Mouse (Mus musculus) embryonic facial prominence, embryonic 15.5 days (tissue): ENCODE results near the gene Cntrl. TPM values are rescaled to one million over a fixed set of nuclear protein-coding genes. Genes with fewer than 3 reads are reported as not detected.

Experiments used
- ATAC-seq: fragments of 200-750 bp; cut with Nextera tagmentation; 2 replicates; pipeline ENCODE4 v1.8.0; 2017; ENCODE audit warnings: low read depth, moderate TSS enrichment; ENCODE audit not compliant: insufficient number of reproducible peaks, low FRiP score, low TSS enrichment
- H3K27ac ChIP-seq: fragments of 300-500 bp; sonication (generic); replicated peaks from 2 replicates; pipeline ENCODE4 v1.5.1; 2015; ENCODE audit warnings: mild to moderate bottlenecking, inconsistent platforms
- H3K27me3 ChIP-seq: fragments of 300-500 bp; sonication (generic); 2 replicates; pipeline ENCODE4 v1.6.1; 2015; ENCODE audit warnings: inconsistent platforms
- H3K36me3 ChIP-seq: fragments of 300-500 bp; sonication (generic); 2 replicates; pipeline ENCODE4 v1.6.1; 2015; ENCODE audit warnings: mild to moderate bottlenecking, inconsistent platforms
- H3K4me1 ChIP-seq: fragments of 300-500 bp; sonication (generic); 2 replicates; pipeline ENCODE4 v1.6.1; 2015; ENCODE audit warnings: inconsistent platforms
- H3K4me2 ChIP-seq: fragments of 300-500 bp; sonication (generic); replicated peaks from 2 replicates; pipeline ENCODE4 v1.6.1; 2015; ENCODE audit warnings: mild to moderate bottlenecking, inconsistent platforms
- H3K4me3 ChIP-seq: fragments of 300-500 bp; sonication (generic); replicated peaks from 2 replicates; pipeline ENCODE4 v1.5.1; 2015; ENCODE audit warnings: mild to moderate bottlenecking, inconsistent platforms
- H3K9ac ChIP-seq: fragments of 300-500 bp; sonication (generic); 2 replicates; pipeline ENCODE4 v1.6.1; 2015; ENCODE audit warnings: inconsistent platforms
- H3K9me3 ChIP-seq: fragments of 300-500 bp; sonication (generic); replicated peaks from 2 replicates; pipeline ENCODE4 v1.6.1; 2016; ENCODE audit warnings: inconsistent platforms
- WGBS: fragments of 180-500 bp; shearing (Covaris S2); methylation state at CpG from one replicate; pipeline ENCODE4 v1.1.7; 2015; 5-methylcytosine and 5-hydroxymethylcytosine counted together
- polyA plus RNA-seq: library from polyadenylated mRNA; unstranded; fragments of >200 nt; fragmentation: Nextera tagmentation; extraction: Ambion mirVana; gene quantifications from 2 replicates; pipeline ENCODE4 v1.2.1, GENCODE M21; 2015

Cntrl gene
- polyA plus RNA-seq, 1 experiment from 2014 or later, result 23.3 TPM

DNA sequence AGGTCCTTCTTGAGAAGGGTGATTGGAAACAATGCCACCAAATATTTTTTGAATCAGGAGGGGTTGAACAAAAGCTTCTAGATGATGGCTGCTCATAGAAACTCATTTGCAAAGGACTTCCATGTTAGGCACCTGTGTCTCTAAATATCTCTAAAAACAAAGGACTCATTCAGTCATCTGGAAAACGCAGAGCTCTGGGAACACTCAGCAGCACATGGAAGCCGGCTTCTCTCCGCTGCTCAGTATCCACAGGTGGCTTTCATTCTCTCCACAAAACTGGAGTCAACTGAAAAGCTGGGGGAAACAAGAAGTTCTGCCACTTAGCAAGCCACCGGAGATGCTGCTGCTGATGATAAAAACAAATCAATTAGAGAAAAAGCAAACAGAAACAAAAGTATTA, 118.9 kb downstream of the Cntrl start:
- Histone ChIP-seq H3K9ac (no peak overlapping the region), H3K36me3 (no peaks in the 10 kb centered on the region), H3K27ac (no peak overlapping the region), H3K4me3 (no peak overlapping the region), H3K27me3 (no peaks in the 10 kb centered on the region), H3K4me2 (no peak overlapping the region), H3K9me3 (no peaks in the 10 kb centered on the region), H3K4me1 (peaks cover 36% of the 10 kb centered on the region)
- ATAC-seq, result no peak
- WGBS, result 30% methylated on average over 4 of the region's 4 CpGs

Other genes starting within 250 kb of the Cntrl start
- gene Cutal, start 235.1 kb upstream of the Cntrl start, polyA plus RNA-seq, result 0.09 TPM in 1 of 2 replicates, not detected in the other
- gene Psmd5, start 234.5 kb upstream of the Cntrl start, polyA plus RNA-seq, result 88.5 and 91.4 TPM in 2 replicates
- gene Phf19, start 195.5 kb upstream of the Cntrl start, polyA plus RNA-seq, result 9.0 and 10.3 TPM in 2 replicates
- 4.5 and 5.9 TPM in 2 replicates for gene Traf1, start 147.7 kb upstream of the Cntrl start, polyA plus RNA-seq
- gene Hc, start 48.1 kb upstream of the Cntrl start, polyA plus RNA-seq, result 0.37 TPM in 1 of 2 replicates, not detected in the other
- gene AI182371, start 7.9 kb upstream of the Cntrl start, polyA plus RNA-seq, result 0.30 and 0.40 TPM in 2 replicates
- 337 and 352 TPM in 2 replicates for gene Rab14, start 91.6 kb downstream of the Cntrl start, polyA plus RNA-seq
- gene Gsn, start 146.9 kb downstream of the Cntrl start, polyA plus RNA-seq, result 327 and 340 TPM in 2 replicates
- 32.1 and 37.3 TPM in 2 replicates for gene Stom, start 227.5 kb downstream of the Cntrl start, polyA plus RNA-seq